Mouse (Mus musculus) C2C12 (cell line): ENCODE measurements around the gene Sh3kbp1.

Experiments
- CEBPB ChIP-seq: IDR thresholded peaks from one replicate; pipeline ENCODE4 v1.6.1; 2011; ENCODE audit warnings: low read depth, mild to moderate bottlenecking, control low read depth, moderate library complexity
- CTCF ChIP-seq: IDR thresholded peaks from one replicate; pipeline ENCODE4 v1.5.1; 2011; ENCODE audit not compliant: control insufficient read depth, insufficient read depth, insufficient read length
- MAX ChIP-seq: IDR thresholded peaks from one replicate; pipeline ENCODE4 v1.6.1; 2011; ENCODE audit warnings: mild to moderate bottlenecking, control low read depth
- MYOD1 ChIP-seq: IDR thresholded peaks from one replicate; pipeline ENCODE4 v1.6.1; 2011; ENCODE audit warnings: low read depth; ENCODE audit not compliant: control insufficient read depth, insufficient read length
- MYOG ChIP-seq: IDR thresholded peaks from one replicate; pipeline ENCODE4 v1.6.1; 2011; ENCODE audit not compliant: control insufficient read depth, insufficient read length; ENCODE audit errors: extremely low read depth
- USF1 ChIP-seq: IDR thresholded peaks from one replicate; pipeline ENCODE4 v1.6.1; 2011; ENCODE audit warnings: low read depth, mild to moderate bottlenecking, control low read depth, moderate library complexity

DNA sequence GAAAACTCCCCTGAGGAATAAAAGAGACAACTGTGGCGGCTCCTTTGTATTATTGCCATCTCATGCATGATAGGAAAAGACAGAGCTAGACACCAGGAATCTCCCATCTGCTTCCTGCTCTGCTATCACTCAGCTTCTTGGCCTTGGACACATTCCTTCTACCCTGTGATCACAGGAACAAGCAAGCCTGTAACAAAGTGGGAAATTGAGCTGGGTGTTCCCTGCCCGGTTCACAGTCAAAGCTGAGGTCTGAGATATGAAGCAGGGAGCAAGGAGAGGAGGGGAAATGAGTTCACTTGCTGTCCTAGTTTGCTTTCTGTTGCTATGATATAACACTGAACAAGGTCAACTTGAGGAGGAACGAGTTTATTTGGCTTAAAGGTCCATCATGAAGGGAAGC lies 301.8 kb downstream of the Sh3kbp1 start:
- no peak for TF ChIP-seq CTCF
- no peak for TF ChIP-seq CEBPB
- no peak for TF ChIP-seq USF1
- no peak for TF ChIP-seq MYOG
- TF ChIP-seq MAX, result no peak
- no peak for TF ChIP-seq MYOD1
